Mouse (Mus musculus) ES-Bruce4 (cell line): Measurements from ENCODE around the gene Dusp27. TPM values are rescaled to one million over a fixed set of nuclear protein-coding genes. Genes with fewer than 3 reads are reported as not detected.

Experiments used
- H3K27ac ChIP-seq: 2 replicates; pipeline ENCODE4 v1.5.1; 2012; ENCODE audit warnings: low read length, inconsistent platforms; ENCODE audit not compliant: insufficient read depth
- H3K27me3 ChIP-seq: 2 replicates; pipeline ENCODE4 v1.6.1; 2012; ENCODE audit warnings: mild to moderate bottlenecking, low read length, inconsistent platforms; ENCODE audit not compliant: control insufficient read depth, poor library complexity, insufficient read depth, severe bottlenecking
- H3K36me3 ChIP-seq: 2 replicates; pipeline ENCODE4 v1.6.1; 2012; ENCODE audit warnings: inconsistent platforms, mild to moderate bottlenecking, low read length, moderate library complexity; ENCODE audit not compliant: control insufficient read depth, poor library complexity, insufficient read depth, severe bottlenecking
- H3K4me1 ChIP-seq: one replicate; pipeline ENCODE4 v1.8.1; 2011; ENCODE audit warnings: low read length; ENCODE audit not compliant: control insufficient read depth, insufficient read depth
- H3K4me3 ChIP-seq: 2 replicates; pipeline ENCODE4 v1.5.1; 2011; ENCODE audit warnings: low read depth, mild to moderate bottlenecking, low read length
- H3K9ac ChIP-seq: 2 replicates; pipeline ENCODE4 v1.6.1; 2012; ENCODE audit warnings: low read depth, mild to moderate bottlenecking, inconsistent platforms; ENCODE audit not compliant: poor library complexity, severe bottlenecking
- H3K9me3 ChIP-seq: replicated peaks from 2 replicates; pipeline ENCODE4 v1.6.1; 2012; ENCODE audit warnings: mild to moderate bottlenecking, low read length, inconsistent platforms; ENCODE audit not compliant: control insufficient read depth, poor library complexity, insufficient read depth, severe bottlenecking
- CTCF ChIP-seq: IDR thresholded peaks from one replicate; pipeline ENCODE4 v1.8.1; 2011; ENCODE audit warnings: low read depth, low read length
- EP300 ChIP-seq: IDR thresholded peaks from 2 replicates; pipeline ENCODE4 v1.6.1; 2011; ENCODE audit warnings: low read depth, low read length; ENCODE audit not compliant: insufficient read depth
- POLR2A ChIP-seq: IDR thresholded peaks from one replicate; pipeline ENCODE4 v1.8.1; 2011; ENCODE audit warnings: low read length; ENCODE audit not compliant: insufficient read depth
- polyA plus RNA-seq: library from polyadenylated mRNA; stranded (reverse); fragments of >200 nt; gene quantifications from 2 replicates; pipeline ENCODE4 v1.2.4, GENCODE M21; 2011; ENCODE audit warnings: low read depth; ENCODE audit not compliant: missing spikeins, insufficient read depth, insufficient read length

Gene Dusp27
- polyA plus RNA-seq, 1 experiment: 3.9 TPM

GRCm38 (mm10) chr1:166157712-166158111 is 30.0 kb upstream of the Dusp27 start:
- no peaks in the 10 kb centered on the region for H3K27me3 ChIP-seq
- no peak overlapping the region for H3K4me3 ChIP-seq
- no peak for TF ChIP-seq CTCF
- no peak for TF ChIP-seq EP300
- TF ChIP-seq POLR2A: no peak
- peaks cover 3% of the 10 kb centered on the region for H3K4me1 ChIP-seq
- H3K36me3 ChIP-seq: no peaks in the 10 kb centered on the region
- H3K9ac ChIP-seq: no peak overlapping the region
- H3K9me3 ChIP-seq: no peaks in the 10 kb centered on the region
- H3K27ac ChIP-seq: no peak overlapping the region

GRCm38 (mm10) chr1:166155113-166155494 is 27.4 kb upstream of the Dusp27 start:
- H3K9ac ChIP-seq: peak overlapping the region; percentile 66; the same call in 1 of the 2 replicates
- H3K27ac ChIP-seq: peak overlapping the region; percentile 19
- peak overlapping the region; percentile 32 for H3K4me3 ChIP-seq
- no peaks in the 10 kb centered on the region for H3K27me3 ChIP-seq
- peaks cover 3% of the 10 kb centered on the region for H3K4me1 ChIP-seq
- 0 out of 2 replicates have a peak, but pooled peaks cover 3% of the 10 kb centered on the region for H3K36me3 ChIP-seq
- H3K9me3 ChIP-seq: no peaks in the 10 kb centered on the region
- TF ChIP-seq CTCF (no peak), EP300 (no peak)

- Histone ChIP-seq H3K27ac (peak overlapping the region; percentile 58), H3K27me3 (no peaks in the 10 kb centered on the region), H3K9me3 (no peaks in the 10 kb centered on the region), H3K36me3 (0 out of 2 replicates have a peak, but pooled peaks cover 8% of the 10 kb centered on the region), H3K4me3 (peak overlapping the region; percentile 32), H3K9ac (peak overlapping the region; percentile 66), H3K4me1 (peaks cover 3% of the 10 kb centered on the region)
- no peak for TF ChIP-seq POLR2A
- TF ChIP-seq CTCF: peak; percentile 96
- TF ChIP-seq EP300: 0 out of 2 replicates have a peak, but pooled peaks have one; percentile 58
Observed at GRCm38 (mm10) chr1:166154162-166155112, 26.7 kb upstream of the Dusp27 start.

- peak; percentile 78 for TF ChIP-seq CTCF
- 0 out of 2 replicates have a peak, but pooled peaks have one; percentile 43 for TF ChIP-seq EP300
- TF ChIP-seq POLR2A: no peak
- no peak overlapping the region for H3K9ac ChIP-seq
- H3K4me1 ChIP-seq: peaks cover 3% of the 10 kb centered on the region
- H3K4me3 ChIP-seq: no peak overlapping the region
- peak overlapping the region; percentile 29; the same call in 1 of the 2 replicates for H3K27ac ChIP-seq
- peaks cover 11% of the 10 kb centered on the region; the same call in 1 of the 2 replicates for H3K36me3 ChIP-seq
- H3K27me3 ChIP-seq: no peaks in the 10 kb centered on the region
- H3K9me3 ChIP-seq: no peaks in the 10 kb centered on the region
Observed at GRCm38 (mm10) chr1:166153351-166154120, 25.8 kb upstream of the Dusp27 start.

GRCm38 (mm10) chr1:166152034-166152433 is 24.3 kb upstream of the Dusp27 start:
- H3K4me3 ChIP-seq: no peak overlapping the region
- no peaks in the 10 kb centered on the region for H3K27me3 ChIP-seq
- peaks cover 11% of the 10 kb centered on the region for H3K36me3 ChIP-seq
- H3K27ac ChIP-seq: peak overlapping the region; percentile 75
- H3K4me1 ChIP-seq: no peaks in the 10 kb centered on the region
- 0 out of 2 replicates have a peak overlapping the region, but pooled peaks have one; percentile 7 for H3K9ac ChIP-seq
- TF ChIP-seq POLR2A (no peak), EP300 (no peak), CTCF (no peak)
- H3K9me3 ChIP-seq: no peaks in the 10 kb centered on the region
